Mouse (Mus musculus): ENCODE data around the gene Nfix. TPM values are rescaled to one million over a fixed set of nuclear protein-coding genes. Genes with fewer than 3 reads are reported as not detected.

The Nfix gene
- polyA plus RNA-seq, 1 experiment from 2014 or later = 8.4 TPM

DNA sequence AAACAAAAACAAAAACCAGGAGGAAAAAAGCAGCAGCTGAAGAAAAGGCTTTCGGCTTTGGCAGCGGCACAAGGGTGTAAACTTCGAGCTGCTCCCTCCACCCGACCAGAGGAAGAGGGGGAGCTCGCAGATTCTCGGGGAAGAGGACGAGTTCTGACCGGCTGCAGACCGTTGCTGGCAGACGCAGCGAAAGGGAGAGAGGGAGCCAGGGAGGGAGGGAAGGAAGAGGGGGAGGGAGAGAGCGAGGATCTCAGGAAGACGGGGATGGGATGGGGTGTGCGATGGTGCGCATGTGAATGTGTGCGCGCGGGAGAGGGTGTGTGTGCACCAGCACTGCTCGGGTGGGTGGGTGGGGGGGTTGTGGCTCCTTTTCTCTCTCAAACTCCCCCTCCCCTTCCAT lies 26.3 kb downstream of the Nfix start:
- peak overlapping the region; percentile 23 for H3K4me3 ChIP-seq
- H3K27me3 ChIP-seq (replicated peaks) = peaks cover 98% of the 10 kb centered on the region
- H3K9me3 ChIP-seq = no peaks in the 10 kb centered on the region
- peak overlapping the region; percentile 50 for H3K4me2 ChIP-seq (replicated peaks)
- peak; percentile 41; the same call in 1 of the 2 replicates for ATAC-seq (ENCODE audit: low FRiP score, low read depth)
- H3K36me3 ChIP-seq = no peaks in the 10 kb centered on the region
- WGBS = under 1% methylated on average over 18 of the region's 19 CpGs
- peaks cover 37% of the 10 kb centered on the region for H3K4me1 ChIP-seq
- H3K27ac ChIP-seq = no peak overlapping the region
- 0 out of 2 replicates have a peak overlapping the region, but pooled peaks have one; percentile 0 for H3K9ac ChIP-seq

DNA sequence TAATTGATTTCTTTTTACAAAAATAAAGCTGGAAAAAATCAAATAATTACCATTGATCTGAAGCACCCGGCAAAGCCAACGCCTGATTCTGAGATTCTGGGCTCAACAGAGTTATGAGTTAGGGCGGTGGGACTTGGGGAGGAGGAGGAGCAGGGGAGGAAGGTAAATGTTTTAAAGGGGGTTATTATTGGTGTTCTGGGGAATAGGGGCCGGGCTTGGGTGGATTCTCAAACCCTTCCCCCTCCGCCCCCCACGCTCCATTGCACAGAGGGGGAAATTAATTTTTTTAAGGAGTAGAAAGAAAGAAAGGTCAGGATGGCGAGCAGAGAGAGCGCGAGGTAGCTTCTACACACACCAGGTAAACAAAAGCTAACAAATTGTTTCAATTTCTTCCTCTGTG lies 26.8 kb downstream of the Nfix start:
- Histone ChIP-seq H3K9me3 (no peaks in the 10 kb centered on the region), H3K27me3 (replicated peaks) (peaks cover 98% of the 10 kb centered on the region), H3K4me3 (peak overlapping the region; percentile 23; the same call in 1 of the 2 replicates), H3K4me1 (peaks cover 34% of the 10 kb centered on the region), H3K36me3 (no peaks in the 10 kb centered on the region), H3K27ac (no peak overlapping the region), H3K4me2 (replicated peaks) (peak overlapping the region; percentile 50), H3K9ac (0 out of 2 replicates have a peak overlapping the region, but pooled peaks have one; percentile 0)
- 3% methylated on average over 9 of the region's 9 CpGs for WGBS
- no peak for ATAC-seq (ENCODE audit: low FRiP score, low read depth)

DNA sequence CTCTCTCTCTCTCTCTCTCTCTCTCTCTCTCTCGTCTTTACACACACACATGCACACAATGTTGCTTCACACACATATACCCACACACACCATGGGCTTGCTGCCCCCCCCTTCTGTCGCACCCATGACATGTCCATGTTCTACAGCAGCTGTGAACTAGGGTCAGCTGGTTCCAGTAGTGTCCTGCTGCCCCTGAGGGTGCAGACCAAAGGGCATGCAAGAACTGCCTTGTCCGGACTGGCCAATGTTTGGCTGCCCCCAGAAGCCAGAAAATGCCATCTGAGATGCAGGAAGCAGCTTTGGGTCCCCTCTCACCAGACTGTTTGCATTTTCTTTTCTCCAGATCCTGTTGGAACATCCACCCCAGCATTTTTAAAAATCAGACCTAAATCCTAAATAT lies 27.5 kb downstream of the Nfix start:
- no peak overlapping the region for H3K9ac ChIP-seq
- no peaks in the 10 kb centered on the region for H3K36me3 ChIP-seq
- H3K4me3 ChIP-seq = no peak overlapping the region
- 4% methylated on average over 3 of the region's 3 CpGs for WGBS
- no peak overlapping the region for H3K27ac ChIP-seq
- peaks cover 98% of the 10 kb centered on the region for H3K27me3 ChIP-seq (replicated peaks)
- H3K4me2 ChIP-seq (replicated peaks) = no peak overlapping the region
- H3K9me3 ChIP-seq = no peaks in the 10 kb centered on the region
- no peak for ATAC-seq (ENCODE audit: low FRiP score, low read depth)
- H3K4me1 ChIP-seq = peaks cover 34% of the 10 kb centered on the region

DNA sequence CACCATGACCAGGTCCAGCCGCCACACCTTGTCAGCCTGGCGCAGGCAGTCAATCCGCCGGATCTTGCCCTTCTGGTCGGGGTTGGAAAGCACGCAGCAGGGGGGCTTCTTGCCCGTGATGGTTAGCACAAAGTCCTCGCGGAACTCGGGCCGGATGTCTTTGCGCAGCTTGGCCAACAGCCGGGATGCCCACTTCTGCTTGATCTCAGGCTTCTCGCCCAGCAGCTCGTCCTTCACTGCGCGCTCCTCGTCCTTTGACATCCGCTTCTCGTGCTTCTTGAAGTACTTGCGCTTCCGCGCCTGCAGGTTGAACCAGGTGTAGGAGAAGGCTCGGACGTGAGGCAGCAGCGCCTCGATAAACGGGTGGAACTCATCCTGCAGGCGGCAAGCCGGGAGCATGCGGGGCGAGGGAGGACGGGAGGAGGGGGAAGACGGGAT lies 28.2 kb downstream of the Nfix start:
- Histone ChIP-seq H3K4me1 (peaks cover 34% of the 10 kb centered on the region), H3K4me2 (replicated peaks) (peak overlapping the region; percentile 34), H3K36me3 (no peaks in the 10 kb centered on the region), H3K9ac (peak overlapping the region; percentile 8; the same call in 1 of the 2 replicates), H3K4me3 (no peak overlapping the region), H3K27ac (no peak overlapping the region), H3K27me3 (replicated peaks) (peaks cover 97% of the 10 kb centered on the region), H3K9me3 (no peaks in the 10 kb centered on the region)
- ATAC-seq (ENCODE audit: low FRiP score, low read depth) = no peak
- 4% methylated on average over 34 of the region's 34 CpGs for WGBS

DNA sequence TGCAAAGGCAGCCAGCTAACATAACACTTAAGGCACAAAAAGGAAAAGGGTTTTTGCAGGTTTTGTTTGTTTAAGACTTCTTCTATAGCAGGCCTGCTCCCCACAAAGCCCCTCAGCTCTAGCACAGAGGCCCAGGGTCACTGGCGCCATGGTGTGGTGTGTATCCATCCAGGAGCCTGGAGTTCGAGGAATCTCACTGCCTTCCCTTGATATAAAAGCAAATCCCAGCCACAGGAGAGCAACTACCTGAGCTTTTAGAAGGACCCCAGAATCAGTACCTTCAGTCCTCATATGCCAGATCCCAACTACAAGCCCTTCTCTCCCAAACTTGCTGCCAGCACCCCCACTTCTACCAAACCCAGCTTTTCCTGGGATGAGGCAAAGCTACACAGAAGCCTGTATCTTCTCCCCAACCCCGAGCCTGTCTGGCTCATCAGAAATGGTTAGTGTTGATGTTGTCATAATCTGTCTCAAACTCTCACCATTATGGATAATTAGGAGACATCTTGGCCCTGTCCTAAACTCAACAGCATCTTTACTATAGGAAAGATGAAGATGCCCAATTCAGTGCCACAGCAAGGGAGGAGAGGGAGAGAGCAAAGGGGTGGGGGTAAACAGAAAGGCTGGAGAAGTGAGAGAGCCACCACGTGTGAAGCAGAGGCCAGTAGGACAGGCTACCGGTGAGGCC lies 29.0 kb downstream of the Nfix start:
- Histone ChIP-seq H3K27me3 (replicated peaks) (peaks cover 98% of the 10 kb centered on the region), H3K9me3 (no peaks in the 10 kb centered on the region), H3K9ac (no peak overlapping the region), H3K4me2 (replicated peaks) (no peak overlapping the region), H3K4me1 (peaks cover 43% of the 10 kb centered on the region), H3K27ac (no peak overlapping the region), H3K36me3 (no peaks in the 10 kb centered on the region), H3K4me3 (no peak overlapping the region)
- ATAC-seq (ENCODE audit: low FRiP score, low read depth) = no peak
- WGBS = 15% methylated on average over 5 of the region's 5 CpGs

DNA sequence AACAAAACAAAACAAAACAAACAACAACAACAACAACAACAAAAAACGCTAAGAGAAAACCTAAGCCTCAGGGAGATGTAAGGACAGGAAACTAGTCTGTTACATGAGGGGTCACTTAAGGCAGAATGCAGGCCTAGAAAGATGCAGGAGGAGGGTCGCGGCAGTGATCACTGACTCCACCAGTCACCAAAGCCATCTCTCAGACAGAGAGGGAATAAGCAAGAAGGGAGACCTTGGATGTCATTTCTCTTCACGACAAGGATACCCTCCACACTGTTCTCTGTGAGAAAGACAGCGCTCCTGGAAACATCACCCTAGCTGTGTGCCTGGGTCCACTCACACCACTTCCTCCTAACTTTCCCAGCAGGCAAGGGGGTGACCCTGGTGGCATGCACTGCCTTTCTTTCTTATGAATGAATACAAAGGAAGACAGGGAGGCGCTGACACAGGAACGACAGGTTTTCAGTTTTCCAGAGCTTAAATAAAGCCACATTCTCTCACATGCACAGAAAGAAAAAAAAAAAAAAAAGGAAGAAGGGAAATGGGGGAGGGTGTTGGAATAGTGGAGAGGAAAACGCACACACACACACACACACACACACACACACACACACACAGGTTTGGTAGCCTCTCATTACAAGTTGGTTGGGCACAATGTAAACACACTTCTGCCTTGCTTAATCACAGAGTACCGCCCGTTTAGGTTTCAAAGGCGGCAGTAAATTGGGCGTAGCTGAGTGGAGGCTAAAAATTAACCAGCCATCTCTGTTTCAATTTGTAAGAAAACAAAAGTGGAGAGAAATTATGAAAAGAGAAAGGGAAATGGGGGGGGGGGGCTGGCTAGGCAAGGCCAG lies 29.8 kb downstream of the Nfix start:
- peaks cover 44% of the 10 kb centered on the region for H3K4me1 ChIP-seq
- H3K9ac ChIP-seq = no peak overlapping the region
- no peak overlapping the region for H3K4me2 ChIP-seq (replicated peaks)
- H3K27ac ChIP-seq = no peak overlapping the region
- no peaks in the 10 kb centered on the region for H3K36me3 ChIP-seq
- WGBS = 24% methylated on average over 12 of the region's 12 CpGs
- H3K27me3 ChIP-seq (replicated peaks) = peaks cover 98% of the 10 kb centered on the region
- no peak for ATAC-seq (ENCODE audit: low FRiP score, low read depth)
- no peaks in the 10 kb centered on the region for H3K9me3 ChIP-seq
- H3K4me3 ChIP-seq = no peak overlapping the region

DNA sequence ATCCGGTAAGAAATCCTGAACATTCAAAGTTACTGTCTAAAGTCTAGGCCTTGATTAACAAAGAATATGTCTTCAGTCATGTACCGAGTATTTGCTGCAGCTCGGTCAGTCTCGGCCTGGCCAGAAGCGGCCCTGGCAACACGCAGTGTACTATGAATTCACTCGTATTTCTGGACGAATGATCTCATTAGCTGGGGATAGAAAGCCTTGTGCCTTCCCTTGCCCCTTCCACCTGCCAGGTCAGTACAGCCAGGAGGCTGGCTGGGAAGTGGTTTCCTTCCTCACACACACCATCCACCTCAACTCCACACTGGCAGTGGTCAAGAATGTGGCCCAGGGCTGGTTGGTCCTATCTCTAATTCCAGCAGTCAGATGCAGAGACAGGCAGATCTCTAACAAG lies 30.8 kb downstream of the Nfix start:
- WGBS = 88% methylated on average over 8 of the region's 8 CpGs
- Histone ChIP-seq H3K4me2 (replicated peaks) (no peak overlapping the region), H3K9me3 (no peaks in the 10 kb centered on the region), H3K4me1 (peaks cover 44% of the 10 kb centered on the region), H3K9ac (no peak overlapping the region), H3K36me3 (no peaks in the 10 kb centered on the region), H3K27ac (no peak overlapping the region), H3K4me3 (no peak overlapping the region), H3K27me3 (replicated peaks) (peaks cover 98% of the 10 kb centered on the region)
- no peak for ATAC-seq (ENCODE audit: low FRiP score, low read depth)

DNA sequence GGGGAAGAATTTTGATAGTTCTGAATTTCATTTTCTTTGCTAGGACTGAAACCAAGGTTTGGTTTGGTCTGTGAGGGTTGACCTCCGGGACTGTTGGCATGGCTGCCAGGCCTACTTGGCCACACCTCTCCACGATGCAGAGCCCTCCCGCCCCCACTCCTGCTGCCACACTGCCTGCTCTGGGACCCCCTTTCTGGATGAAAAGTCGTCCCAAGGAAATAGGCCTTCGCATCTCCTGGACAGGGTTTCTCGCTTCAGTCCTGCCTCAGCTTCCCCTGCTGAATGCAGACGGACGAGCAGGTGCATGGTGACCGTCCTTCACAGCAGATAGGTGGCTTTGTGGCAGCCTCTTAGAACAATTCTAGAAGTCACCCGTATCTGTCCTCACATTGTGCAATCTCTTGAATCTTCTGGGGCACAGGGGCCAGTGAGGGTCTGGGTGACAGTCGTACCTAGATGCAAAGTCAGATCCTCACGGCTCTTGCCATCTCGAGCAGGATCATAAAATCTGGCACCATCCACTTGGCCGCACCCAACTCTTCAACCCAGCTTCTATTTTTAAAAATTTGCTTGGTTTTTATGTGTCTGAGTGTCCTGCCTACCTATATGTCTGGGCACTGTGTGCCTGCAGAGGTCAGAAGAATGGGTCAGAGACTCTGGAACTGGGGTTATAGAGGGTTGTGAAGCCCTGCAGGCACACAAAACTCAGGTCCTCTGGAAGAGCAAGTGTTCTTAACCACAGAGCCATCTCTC lies 31.6 kb downstream of the Nfix start:
- H3K9me3 ChIP-seq = no peaks in the 10 kb centered on the region
- no peak for ATAC-seq (ENCODE audit: low FRiP score, low read depth)
- H3K27me3 ChIP-seq (replicated peaks) = peaks cover 98% of the 10 kb centered on the region
- H3K4me1 ChIP-seq = peaks cover 36% of the 10 kb centered on the region
- H3K27ac ChIP-seq = no peak overlapping the region
- H3K4me3 ChIP-seq = no peak overlapping the region
- H3K36me3 ChIP-seq = no peaks in the 10 kb centered on the region
- no peak overlapping the region for H3K4me2 ChIP-seq (replicated peaks)
- WGBS = 88% methylated on average over 14 of the region's 14 CpGs
- no peak overlapping the region for H3K9ac ChIP-seq

DNA sequence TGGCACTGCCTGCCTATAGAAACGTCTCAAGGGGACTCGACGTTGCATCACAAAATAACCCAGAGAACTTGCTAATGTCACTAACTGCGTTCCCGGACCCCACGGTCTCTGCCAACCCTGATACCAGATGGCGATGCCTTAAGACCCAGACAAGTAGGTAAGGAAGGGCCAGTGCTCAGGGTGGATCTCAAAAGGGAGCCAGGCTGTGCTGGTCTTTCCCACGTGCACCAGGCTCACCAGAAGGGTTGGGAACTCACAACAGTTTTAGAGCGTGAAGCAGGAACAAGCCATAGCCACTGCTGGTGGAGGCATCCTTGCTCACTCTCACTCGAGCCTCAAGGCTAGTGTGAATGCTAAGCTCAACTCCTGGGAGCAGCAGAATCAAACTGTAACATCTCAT lies 32.9 kb downstream of the Nfix start:
- Histone ChIP-seq H3K36me3 (no peaks in the 10 kb centered on the region), H3K9ac (no peak overlapping the region), H3K9me3 (no peaks in the 10 kb centered on the region), H3K27ac (no peak overlapping the region), H3K4me3 (no peak overlapping the region), H3K4me1 (peaks cover 33% of the 10 kb centered on the region), H3K27me3 (replicated peaks) (peaks cover 96% of the 10 kb centered on the region), H3K4me2 (replicated peaks) (no peak overlapping the region)
- no peak for ATAC-seq (ENCODE audit: low FRiP score, low read depth)
- 86% methylated on average over 10 of the region's 10 CpGs for WGBS

DNA sequence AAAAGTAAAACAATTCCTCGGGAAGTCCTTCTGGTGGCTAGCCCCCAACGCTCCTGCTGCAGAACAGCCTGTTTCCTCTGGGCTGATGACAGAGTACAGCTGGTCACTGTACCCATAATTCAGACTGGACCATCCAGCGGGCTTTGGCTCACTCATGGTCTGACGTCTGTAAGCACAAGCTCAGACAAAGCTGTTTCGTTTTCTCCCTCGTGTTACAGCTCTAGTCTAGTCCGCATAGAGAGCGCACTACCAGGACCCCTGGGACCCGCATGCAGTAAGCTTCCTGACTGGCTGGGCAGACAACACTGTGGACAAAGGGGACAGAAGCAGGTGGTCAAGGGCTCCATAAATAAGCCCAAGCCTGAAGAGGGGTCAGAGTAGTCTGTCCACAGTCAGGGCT lies 33.7 kb downstream of the Nfix start:
- Histone ChIP-seq H3K4me1 (peaks cover 27% of the 10 kb centered on the region), H3K27me3 (replicated peaks) (peaks cover 94% of the 10 kb centered on the region), H3K36me3 (no peaks in the 10 kb centered on the region), H3K27ac (no peak overlapping the region), H3K4me2 (replicated peaks) (no peak overlapping the region), H3K9me3 (no peaks in the 10 kb centered on the region), H3K9ac (no peak overlapping the region), H3K4me3 (no peak overlapping the region)
- ATAC-seq (ENCODE audit: low FRiP score, low read depth) = no peak
- 42% methylated on average over 9 of the region's 9 CpGs for WGBS

DNA sequence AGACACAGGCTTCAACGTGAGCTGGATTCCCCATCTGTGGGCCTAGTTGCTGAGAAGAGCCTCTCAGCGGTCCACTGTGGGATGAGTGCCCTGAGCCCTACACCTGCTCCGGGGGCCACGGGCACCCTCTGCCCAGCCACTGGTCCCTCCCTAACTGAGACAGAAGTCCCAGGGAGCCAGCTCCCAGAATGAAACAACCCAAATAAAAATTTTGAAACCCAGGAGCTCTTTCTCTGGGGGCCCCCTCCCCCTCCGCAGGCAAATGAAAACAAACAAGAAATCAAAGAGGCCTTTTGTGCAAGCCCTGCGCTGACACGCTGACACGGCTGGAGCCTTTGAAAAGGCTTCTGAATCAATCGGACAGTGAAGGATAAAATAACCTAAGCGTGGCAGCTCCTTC lies 34.5 kb downstream of the Nfix start:
- WGBS = 9% methylated on average over 10 of the region's 10 CpGs
- no peak overlapping the region for H3K4me3 ChIP-seq
- H3K27ac ChIP-seq = 0 out of 2 replicates have a peak overlapping the region, but pooled peaks have one; percentile 4
- H3K9ac ChIP-seq = 0 out of 2 replicates have a peak overlapping the region, but pooled peaks have one; percentile 3
- no peak for ATAC-seq (ENCODE audit: low FRiP score, low read depth)
- peaks cover 30% of the 10 kb centered on the region for H3K4me1 ChIP-seq
- H3K9me3 ChIP-seq = no peaks in the 10 kb centered on the region
- peak overlapping the region; percentile 28 for H3K4me2 ChIP-seq (replicated peaks)
- H3K36me3 ChIP-seq = no peaks in the 10 kb centered on the region
- peaks cover 94% of the 10 kb centered on the region for H3K27me3 ChIP-seq (replicated peaks)

Data from neural tube, embryonic 12.5 days (tissue).